Mouse (Mus musculus) erythroblast, embryonic 14.5 days (primary cell): Measurements from ENCODE around the gene Arid5b.

Experiments used
- GATA1 ChIP-seq: IDR thresholded peaks from 2 replicates; pipeline ENCODE4 v1.6.1; 2012; ENCODE audit warnings: low read length, inconsistent platforms, mixed read lengths
- TAL1 ChIP-seq: IDR thresholded peaks from 3 replicates; pipeline ENCODE4 v1.6.1; 2012; ENCODE audit warnings: low read length, inconsistent platforms, mixed read lengths

GRCm38 (mm10) chr10:68168141-68168540 lies 110.4 kb downstream of the Arid5b start:
- TF ChIP-seq TAL1, result no peak
- TF ChIP-seq GATA1, result no peak
